15 mouse cellular contexts compared by ENCODE assay signal in genomic region chr8:70681410-70681809, GRCm38 (mm10). TPM values are rescaled to one million over a fixed set of nuclear protein-coding genes. Genes with fewer than 3 reads are reported as not detected.
DNase-seq lines count a peak whose midpoint lies in the region; ATAC-seq and TF ChIP-seq lines count a peak whose summit lies in the region.
"Had no signal": no experiment of that assay in that cellular context is flagged by ENCODE, and none has a peak within 500 bp of the region (broad histone marks: within the 10 kb centered on the region; RNA-seq: fewer than 3 reads in every experiment).

No protein-coding gene starts in this region.

- no peak for DNase-seq in kidney, postnatal 10 days
- DNase-seq in embryonic facial prominence, embryonic 10.5 days (ENCODE audit: low spot score): no peak
- no peak for DNase-seq in cerebellum, adult 2 months
- DNase-seq in lung, adult 18-20 months: no peak
- DNase-seq: kidney, adult 18-20 months; retina, postnatal 1 day; thymus, postnatal 25 days had no signal

- peaks cover 2% of the 10 kb centered on the region for H3K79me2 ChIP-seq in myocyte (ENCODE audit: control insufficient read depth, insufficient read depth)

- TF ChIP-seq CTCF in embryonic fibroblast, embryonic 13.5 days (IDR thresholded peaks at IDR 0.05; ENCODE audit: borderline replicate concordance, insufficient read depth, low read length): no peak
- TF ChIP-seq CTCF in cerebellum, adult 2 months (IDR thresholded peaks at IDR 0.05; ENCODE audit: borderline replicate concordance, insufficient read depth, low read depth, low read length): no peak

- H3K27me3 ChIP-seq in kidney, embryonic 15.5 days: no peaks in the 10 kb centered on the region
- H3K27me3 ChIP-seq in embryonic facial prominence, embryonic 10.5 days (replicated peaks; ENCODE audit: low read depth, poor library complexity, severe bottlenecking): no peaks in the 10 kb centered on the region
- H3K27me3 ChIP-seq in myocyte (ENCODE audit: control insufficient read depth, insufficient read depth, insufficient read length): no peaks in the 10 kb centered on the region
- no peaks in the 10 kb centered on the region for H3K27me3 ChIP-seq in cerebellum, adult 2 months (ENCODE audit: control insufficient read depth, insufficient read depth, low read length)

- no peak for ATAC-seq in kidney, embryonic 15.5 days (replicated peaks; ENCODE audit: low FRiP score)

- H3ac ChIP-seq in myocyte (ENCODE audit: control insufficient read depth, insufficient read length): no peak overlapping the region

- H3K4me3 ChIP-seq in kidney, embryonic 15.5 days (replicated peaks): no peak overlapping the region
- no peak overlapping the region for H3K4me3 ChIP-seq in embryonic facial prominence, embryonic 10.5 days
- no peak overlapping the region for H3K4me3 ChIP-seq in embryonic fibroblast, embryonic 13.5 days (ENCODE audit: insufficient read depth, low read length)
- H3K4me3 ChIP-seq in myocyte: no peak overlapping the region
- no peak overlapping the region for H3K4me3 ChIP-seq in cerebellum, adult 2 months (replicated peaks; ENCODE audit: insufficient read depth, low read depth, low read length)

- H3K4me2 ChIP-seq in kidney, embryonic 15.5 days: no peak overlapping the region
- peak overlapping the region; percentile 61 for H3K4me2 ChIP-seq in myocyte (ENCODE audit: low read depth)

- no peak overlapping the region for H3K9ac ChIP-seq in kidney, embryonic 15.5 days
- H3K9ac ChIP-seq: hindbrain, embryonic 14.5 days had no signal

- peak overlapping the region; percentile 49; the same call in 1 of the 2 replicates for H3K27ac ChIP-seq in kidney, embryonic 15.5 days
- 0 out of 2 replicates have a peak overlapping the region, but pooled peaks have one; percentile 70 for H3K27ac ChIP-seq in embryonic facial prominence, embryonic 10.5 days (replicated peaks)
- 0 out of 2 replicates have a peak overlapping the region, but pooled peaks have one; percentile 49 for H3K27ac ChIP-seq in embryonic fibroblast, embryonic 13.5 days (ENCODE audit: insufficient read depth, low read length)
- no peak overlapping the region for H3K27ac ChIP-seq in cerebellum, adult 2 months (ENCODE audit: insufficient read depth, low read length)
- H3K27ac ChIP-seq: hindbrain, embryonic 14.5 days had no signal

- H3K36me3 ChIP-seq in kidney, embryonic 15.5 days: peaks cover 31% of the 10 kb centered on the region
- peaks cover 41% of the 10 kb centered on the region for H3K36me3 ChIP-seq in embryonic facial prominence, embryonic 10.5 days (replicated peaks)
- no peaks in the 10 kb centered on the region for H3K36me3 ChIP-seq in myocyte (ENCODE audit: control insufficient read depth, insufficient read depth)

- H3K4me1 ChIP-seq in kidney, embryonic 15.5 days: peaks cover 26% of the 10 kb centered on the region
- peaks cover 24% of the 10 kb centered on the region for H3K4me1 ChIP-seq in embryonic facial prominence, embryonic 10.5 days
- H3K4me1 ChIP-seq in embryonic fibroblast, embryonic 13.5 days (ENCODE audit: control insufficient read depth, insufficient read depth, low read length): peaks cover 8% of the 10 kb centered on the region
- peaks cover 10% of the 10 kb centered on the region; the same call in 1 of the 2 replicates for H3K4me1 ChIP-seq in cerebellum, adult 2 months (ENCODE audit: control insufficient read depth, insufficient read depth, low read length)

- TF ChIP-seq POLR2A in embryonic fibroblast, embryonic 13.5 days (IDR thresholded peaks at IDR 0.05; ENCODE audit: low read depth, low read length): no peak
- TF ChIP-seq POLR2A in myocyte (IDR thresholded peaks at IDR 0.05; ENCODE audit: insufficient read length, low read depth): no peak
- no peak for TF ChIP-seq POLR2A in cerebellum, adult 2 months (IDR thresholded peaks at IDR 0.05; ENCODE audit: borderline replicate concordance, insufficient read depth, low read length)

- H3K9me3 ChIP-seq in kidney, embryonic 15.5 days (replicated peaks): no peaks in the 10 kb centered on the region
- H3K9me3 ChIP-seq in embryonic facial prominence, embryonic 10.5 days: no peaks in the 10 kb centered on the region
- H3K9me3 ChIP-seq: midbrain, embryonic 10.5 days had no signal

- 74% methylated on average over 3 of the region's 3 CpGs for WGBS in kidney, embryonic 15.5 days
- 72% methylated on average over 3 of the region's 3 CpGs for WGBS in embryonic facial prominence, embryonic 10.5 days
- 92% methylated on average over 3 of the region's 3 CpGs for WGBS in cerebellum, adult 2 months

TF ChIP-seq in myocyte, 11 proteins besides CTCF, POLR2A, EP300 and RAD21:
- TF ChIP-seq MYOG (IDR thresholded peaks at IDR 0.05; ENCODE audit: control insufficient read depth in 1 of 3, insufficient read depth in 1 of 3, insufficient read length in 2 of 3, low read depth in 2 of 3) (no peak), USF1 (IDR thresholded peaks at IDR 0.05; ENCODE audit: low read depth) (no peak), MYOD1 (IDR thresholded peaks at IDR 0.05; ENCODE audit: control insufficient read depth in 1 of 3, insufficient read length in 2 of 3, low read depth in 2 of 3) (no peak), SRF (IDR thresholded peaks at IDR 0.05; ENCODE audit: control insufficient read depth, insufficient read length, low read depth) (no peak), TCF3 (IDR thresholded peaks at IDR 0.05; ENCODE audit: insufficient read length, low read depth) (no peak), CEBPB (IDR thresholded peaks at IDR 0.05; ENCODE audit: insufficient read depth, poor library complexity, severe bottlenecking) (no peak), E2F4 (IDR thresholded peaks at IDR 0.05; ENCODE audit: insufficient read depth) (no peak), MAX (IDR thresholded peaks at IDR 0.05; ENCODE audit: low read depth) (no peak), REST (IDR thresholded peaks at IDR 0.05; ENCODE audit: insufficient read depth, insufficient read length) (no peak), POLR2AphosphoS2 (IDR thresholded peaks at IDR 0.05; ENCODE audit: insufficient read length, low read depth) (no peak), TCF12 (IDR thresholded peaks at IDR 0.05; ENCODE audit: insufficient read depth, poor library complexity, severe bottlenecking) (no peak)

RNA-seq across cellular contexts. Expression of gene Lsm4, which starts 8.4 kb away (rescaled TPM):
- 291 and 295 TPM in 2 replicates for polyA plus RNA-seq in kidney, embryonic 15.5 days (2015; fragmentation: Nextera tagmentation; extraction: Ambion mirVana)
- polyA plus RNA-seq in embryonic facial prominence, embryonic 10.5 days (2016; fragmentation: Nextera tagmentation; extraction: Ambion mirVana): 347 and 351 TPM in 2 replicates
- 54.9 and 60.2 TPM in 2 replicates for polyA plus RNA-seq in embryonic fibroblast, embryonic 13.5 days (2011; ENCODE audit: insufficient read length, low read depth, missing spikeins)
- polyA plus RNA-seq in myocyte (2012; fragmentation: generic; extraction: Trizol): 178 TPM
- 113 and 117 TPM in 2 replicates for polyA plus RNA-seq in cerebellum, adult 2 months (2012; rRNA removed)

RNA-seq across cellular contexts. Expression of gene Jund, which starts 17.3 kb away (rescaled TPM):
- polyA plus RNA-seq in kidney, embryonic 15.5 days (2015; fragmentation: Nextera tagmentation; extraction: Ambion mirVana): 59.9 and 68.1 TPM in 2 replicates
- polyA plus RNA-seq in embryonic facial prominence, embryonic 10.5 days (2016; fragmentation: Nextera tagmentation; extraction: Ambion mirVana): 58.7 and 61.7 TPM in 2 replicates
- polyA plus RNA-seq in embryonic fibroblast, embryonic 13.5 days (2011; ENCODE audit: insufficient read length, low read depth, missing spikeins): 82.2 and 90.6 TPM in 2 replicates
- polyA plus RNA-seq in myocyte (2012; fragmentation: generic; extraction: Trizol): 246 TPM
- 252 and 274 TPM in 2 replicates for polyA plus RNA-seq in cerebellum, adult 2 months (2012; rRNA removed)

RNA-seq across cellular contexts. Expression of gene Pgpep1, which starts 21.2 kb away (rescaled TPM):
- 65.5 and 75.3 TPM in 2 replicates for polyA plus RNA-seq in kidney, embryonic 15.5 days (2015; fragmentation: Nextera tagmentation; extraction: Ambion mirVana)
- 51.8 and 52.7 TPM in 2 replicates for polyA plus RNA-seq in embryonic facial prominence, embryonic 10.5 days (2016; fragmentation: Nextera tagmentation; extraction: Ambion mirVana)
- 53.7 and 54.3 TPM in 2 replicates for polyA plus RNA-seq in embryonic fibroblast, embryonic 13.5 days (2011; ENCODE audit: insufficient read length, low read depth, missing spikeins)
- 38.5 TPM for polyA plus RNA-seq in myocyte (2012; fragmentation: generic; extraction: Trizol)
- polyA plus RNA-seq in cerebellum, adult 2 months (2012; rRNA removed): 28.3 and 32.5 TPM in 2 replicates

RNA-seq across cellular contexts. Expression of gene Iqcn, which starts 21.8 kb away (rescaled TPM):
- polyA plus RNA-seq in kidney, embryonic 15.5 days (2015; fragmentation: Nextera tagmentation; extraction: Ambion mirVana): 0.03 and 0.09 TPM in 2 replicates
- 0.05 TPM in 1 of 2 replicates, not detected in the other for polyA plus RNA-seq in embryonic facial prominence, embryonic 10.5 days (2016; fragmentation: Nextera tagmentation; extraction: Ambion mirVana)
- polyA plus RNA-seq in embryonic fibroblast, embryonic 13.5 days (2011; ENCODE audit: insufficient read length, low read depth, missing spikeins): not detected in 2 replicates
- polyA plus RNA-seq in myocyte (2012; fragmentation: generic; extraction: Trizol): 0.02 TPM
- polyA plus RNA-seq in cerebellum, adult 2 months (2012; rRNA removed): 0.08 and 0.11 TPM in 2 replicates
- polyA plus RNA-seq: forebrain, embryonic 11.5 days; lung, embryonic 16.5 days; midbrain, embryonic 10.5 days; neural tube, embryonic 14.5 days had no signal

RNA-seq across cellular contexts. Expression of gene Gm3336, which starts 36.9 kb away (rescaled TPM):
- polyA plus RNA-seq in kidney, embryonic 15.5 days (2015; fragmentation: Nextera tagmentation; extraction: Ambion mirVana): 0.55 and 0.83 TPM in 2 replicates
- polyA plus RNA-seq in embryonic facial prominence, embryonic 10.5 days (2016; fragmentation: Nextera tagmentation; extraction: Ambion mirVana): not detected in 2 replicates
- polyA plus RNA-seq in embryonic fibroblast, embryonic 13.5 days (2011; ENCODE audit: insufficient read length, low read depth, missing spikeins): not detected in 2 replicates
- 0.23 TPM for polyA plus RNA-seq in myocyte (2012; fragmentation: generic; extraction: Trizol)
- 0.13 TPM in 1 of 2 replicates, not detected in the other for polyA plus RNA-seq in cerebellum, adult 2 months (2012; rRNA removed)
- polyA plus RNA-seq: forebrain, embryonic 11.5 days; hindbrain, embryonic 14.5 days; lung, embryonic 16.5 days; midbrain, embryonic 10.5 days; neural tube, embryonic 14.5 days had no signal
